Mouse (Mus musculus): ENCODE results near the gene Rptor. TPM values are rescaled to one million over a fixed set of nuclear protein-coding genes. Genes with fewer than 3 reads are reported as not detected.

Gene Rptor
- polyA plus RNA-seq, 1 experiment from 2014 or later = 9.0 TPM

- 71% methylated on average over 15 of the region's 15 CpGs for WGBS
- Histone ChIP-seq H3K9ac (0 out of 2 replicates have a peak overlapping the region, but pooled peaks have one; percentile 10), H3K27me3 (replicated peaks) (no peaks in the 10 kb centered on the region), H3K4me3 (replicated peaks) (no peak overlapping the region; the same call in 1 of the 2 replicates), H3K9me3 (no peaks in the 10 kb centered on the region), H3K36me3 (peaks cover 24% of the 10 kb centered on the region), H3K4me2 (replicated peaks) (peak overlapping the region; percentile 95), H3K4me1 (replicated peaks) (peaks cover 32% of the 10 kb centered on the region), H3K27ac (peak overlapping the region; percentile 71)
- peak; percentile 75 for ATAC-seq
Observed at GRCm38 (mm10) chr11:119916102-119916790, 313.5 kb downstream of the Rptor start.

- Histone ChIP-seq H3K4me2 (replicated peaks) (peak overlapping the region; percentile 95), H3K4me1 (replicated peaks) (peaks cover 32% of the 10 kb centered on the region), H3K9me3 (no peaks in the 10 kb centered on the region), H3K27ac (peak overlapping the region; percentile 71), H3K27me3 (replicated peaks) (no peaks in the 10 kb centered on the region), H3K36me3 (peaks cover 24% of the 10 kb centered on the region), H3K4me3 (replicated peaks) (no peak overlapping the region), H3K9ac (no peak overlapping the region)
- ATAC-seq = no peak
- 88% methylated on average over 21 of the region's 21 CpGs for WGBS
Observed at GRCm38 (mm10) chr11:119916834-119917469, 314.2 kb downstream of the Rptor start.

- Histone ChIP-seq H3K9ac (0 out of 2 replicates have a peak overlapping the region, but pooled peaks have one; percentile 13), H3K27me3 (replicated peaks) (no peaks in the 10 kb centered on the region), H3K4me3 (replicated peaks) (no peak overlapping the region), H3K36me3 (peaks cover 24% of the 10 kb centered on the region), H3K4me1 (replicated peaks) (peaks cover 25% of the 10 kb centered on the region), H3K4me2 (replicated peaks) (no peak overlapping the region), H3K9me3 (no peaks in the 10 kb centered on the region), H3K27ac (no peak overlapping the region)
- 80% methylated on average over 7 of the region's 7 CpGs for WGBS
- ATAC-seq = no peak
Observed at GRCm38 (mm10) chr11:119918521-119918920, 315.8 kb downstream of the Rptor start.

- Histone ChIP-seq H3K4me3 (replicated peaks) (no peak overlapping the region), H3K9me3 (no peaks in the 10 kb centered on the region), H3K4me1 (replicated peaks) (peaks cover 24% of the 10 kb centered on the region), H3K27me3 (replicated peaks) (no peaks in the 10 kb centered on the region), H3K9ac (no peak overlapping the region), H3K27ac (no peak overlapping the region), H3K36me3 (peaks cover 24% of the 10 kb centered on the region), H3K4me2 (replicated peaks) (no peak overlapping the region)
- WGBS = 97% methylated on average over 4 of the region's 4 CpGs
- ATAC-seq = no peak
Observed at GRCm38 (mm10) chr11:119919432-119919831, 316.7 kb downstream of the Rptor start.

- Histone ChIP-seq H3K9ac (no peak overlapping the region), H3K4me2 (replicated peaks) (no peak overlapping the region), H3K9me3 (no peaks in the 10 kb centered on the region), H3K4me1 (replicated peaks) (peaks cover 19% of the 10 kb centered on the region), H3K27ac (no peak overlapping the region), H3K4me3 (replicated peaks) (no peak overlapping the region), H3K36me3 (peaks cover 24% of the 10 kb centered on the region), H3K27me3 (replicated peaks) (no peaks in the 10 kb centered on the region)
- no peak for ATAC-seq
- WGBS = 65% methylated on average over 8 of the region's 8 CpGs
Observed at GRCm38 (mm10) chr11:119919897-119920296, 317.2 kb downstream of the Rptor start.

GRCm38 (mm10) chr11:119920668-119921067 lies 318.0 kb downstream of the Rptor start:
- H3K27me3 ChIP-seq (replicated peaks) = no peaks in the 10 kb centered on the region
- H3K9ac ChIP-seq = no peak overlapping the region

GRCm38 (mm10) chr11:119925176-119925575 lies 322.5 kb downstream of the Rptor start:
- Histone ChIP-seq H3K36me3 (no peaks in the 10 kb centered on the region), H3K4me1 (replicated peaks) (peaks cover 4% of the 10 kb centered on the region; the same call in 1 of the 2 replicates), H3K4me3 (replicated peaks) (no peak overlapping the region), H3K27me3 (replicated peaks) (no peaks in the 10 kb centered on the region), H3K27ac (no peak overlapping the region), H3K4me2 (replicated peaks) (no peak overlapping the region), H3K9me3 (no peaks in the 10 kb centered on the region), H3K9ac (no peak overlapping the region)
- WGBS = 75% methylated on average over 5 of the region's 5 CpGs
- no peak for ATAC-seq

More at GRCm38 (mm10) chr11:119920668-119921067, 318.0 kb downstream of the Rptor start:
- H3K36me3 ChIP-seq = peaks cover 24% of the 10 kb centered on the region
- H3K27ac ChIP-seq = no peak overlapping the region
- no peak overlapping the region for H3K4me2 ChIP-seq (replicated peaks)
- peaks cover 12% of the 10 kb centered on the region for H3K4me1 ChIP-seq (replicated peaks)
- no peak overlapping the region for H3K4me3 ChIP-seq (replicated peaks)
- 94% methylated on average over 5 of the region's 5 CpGs for WGBS
- H3K9me3 ChIP-seq = no peaks in the 10 kb centered on the region
- ATAC-seq = no peak

- Histone ChIP-seq H3K4me3 (replicated peaks) (no peak overlapping the region), H3K36me3 (no peaks in the 10 kb centered on the region), H3K27ac (no peak overlapping the region), H3K4me1 (replicated peaks) (peaks cover 4% of the 10 kb centered on the region; the same call in 1 of the 2 replicates), H3K27me3 (replicated peaks) (no peaks in the 10 kb centered on the region), H3K4me2 (replicated peaks) (no peak overlapping the region), H3K9ac (no peak overlapping the region), H3K9me3 (no peaks in the 10 kb centered on the region)
- WGBS = 51% methylated on average over 5 of the region's 5 CpGs
- ATAC-seq = no peak
Observed at GRCm38 (mm10) chr11:119926762-119927161, 324.1 kb downstream of the Rptor start.

GRCm38 (mm10) chr11:119928023-119928681 lies 325.4 kb downstream of the Rptor start:
- H3K4me3 ChIP-seq (replicated peaks) = peak overlapping the region; percentile 19
- no peak overlapping the region for H3K27ac ChIP-seq
- H3K9me3 ChIP-seq = no peaks in the 10 kb centered on the region
- WGBS = 48% methylated on average over 16 of the region's 16 CpGs
- H3K36me3 ChIP-seq = no peaks in the 10 kb centered on the region
- H3K4me1 ChIP-seq (replicated peaks) = peaks cover 4% of the 10 kb centered on the region; the same call in 1 of the 2 replicates
- peak overlapping the region; percentile 48 for H3K4me2 ChIP-seq (replicated peaks)
- no peaks in the 10 kb centered on the region for H3K27me3 ChIP-seq (replicated peaks)
- H3K9ac ChIP-seq = no peak overlapping the region; the same call in 1 of the 2 replicates
- no peak; the same call in 1 of the 2 replicates for ATAC-seq

- Histone ChIP-seq H3K4me1 (replicated peaks) (peaks cover 4% of the 10 kb centered on the region; the same call in 1 of the 2 replicates), H3K9me3 (no peaks in the 10 kb centered on the region), H3K36me3 (no peaks in the 10 kb centered on the region), H3K4me2 (replicated peaks) (no peak overlapping the region), H3K9ac (no peak overlapping the region), H3K27me3 (replicated peaks) (no peaks in the 10 kb centered on the region), H3K4me3 (replicated peaks) (no peak overlapping the region), H3K27ac (no peak overlapping the region)
- no peak for ATAC-seq
- 85% methylated on average over 6 of the region's 6 CpGs for WGBS
Observed at GRCm38 (mm10) chr11:119929603-119930265, 327.0 kb downstream of the Rptor start.

- 77% methylated on average over 10 of the region's 10 CpGs for WGBS
- Histone ChIP-seq H3K27me3 (replicated peaks) (no peaks in the 10 kb centered on the region), H3K27ac (no peak overlapping the region), H3K36me3 (no peaks in the 10 kb centered on the region), H3K4me2 (replicated peaks) (no peak overlapping the region), H3K4me1 (replicated peaks) (peaks cover 15% of the 10 kb centered on the region), H3K4me3 (replicated peaks) (no peak overlapping the region), H3K9ac (no peak overlapping the region), H3K9me3 (no peaks in the 10 kb centered on the region)
- no peak for ATAC-seq
Observed at GRCm38 (mm10) chr11:119931809-119932208, 329.1 kb downstream of the Rptor start.

- H3K4me2 ChIP-seq (replicated peaks) = no peak overlapping the region
- peaks cover 28% of the 10 kb centered on the region for H3K4me1 ChIP-seq (replicated peaks)
- 62% methylated on average over 4 of the region's 4 CpGs for WGBS
- H3K9me3 ChIP-seq = no peaks in the 10 kb centered on the region
- H3K9ac ChIP-seq = no peak overlapping the region
- no peaks in the 10 kb centered on the region for H3K27me3 ChIP-seq (replicated peaks)
- no peak overlapping the region for H3K27ac ChIP-seq
- no peak overlapping the region for H3K4me3 ChIP-seq (replicated peaks)
- ATAC-seq = no peak
- H3K36me3 ChIP-seq = no peaks in the 10 kb centered on the region
Observed at GRCm38 (mm10) chr11:119933142-119933541, 330.4 kb downstream of the Rptor start.

Measured in intestine, embryonic 15.5 days (tissue).